In genomic region chr15:81835007-81835880, GRCm38 (mm10) we compare ENCODE assay signal across 10 mouse cellular contexts. TPM values are rescaled to one million over a fixed set of nuclear protein-coding genes. Genes with fewer than 3 reads are reported as not detected.
A peak's percentile ranks its signal among the peaks of the same experiment; 100 is the strongest.
DNase-seq lines count a peak whose midpoint lies in the region; ATAC-seq and TF ChIP-seq lines count a peak whose summit lies in the region.
"Had no signal": no experiment of that assay in that cellular context is flagged by ENCODE, and none has a peak within 500 bp of the region (broad histone marks: within the 10 kb centered on the region; RNA-seq: fewer than 3 reads in every experiment).

No protein-coding gene starts in this region.

- H3K36me3 ChIP-seq in heart, adult 2 months (ENCODE audit: control insufficient read depth, insufficient read depth, low read length): no peaks in the 10 kb centered on the region
- no peaks in the 10 kb centered on the region for H3K36me3 ChIP-seq in heart, postnatal 0 days (replicated peaks; ENCODE audit: control insufficient read depth, insufficient read depth, low read length)
- H3K36me3 ChIP-seq in limb, embryonic 12.5 days: no peaks in the 10 kb centered on the region
- H3K36me3 ChIP-seq: hindbrain, embryonic 12.5 days had no signal

- intact Hi-C loops in heart, adult 2 months (cut with DNase I): no loop called here
- intact Hi-C loops in heart, postnatal 10 days (cut with DNase I): no loop called here

- H3K79me2 ChIP-seq in heart, adult 2 months (replicated peaks; ENCODE audit: control insufficient read depth, insufficient read depth, low read length): no peaks in the 10 kb centered on the region

- peak overlapping the region; percentile 97 for H3K27ac ChIP-seq in heart, adult 2 months
- H3K27ac ChIP-seq in cortical plate, adult 2 months (ENCODE audit: insufficient read depth, low read length): peak overlapping the region; percentile 36
- peak overlapping the region; percentile 99 for H3K27ac ChIP-seq in heart, postnatal 0 days (ENCODE audit: low read depth)
- H3K27ac ChIP-seq in limb, embryonic 12.5 days: no peak overlapping the region
- H3K27ac ChIP-seq: hindbrain, embryonic 12.5 days had no signal

- H3K4me3 ChIP-seq in heart, adult 2 months: no peak overlapping the region; the same call in 1 of the 2 replicates
- H3K4me3 ChIP-seq in cortical plate, adult 2 months (ENCODE audit: insufficient read depth, low read length): no peak overlapping the region
- no peak overlapping the region for H3K4me3 ChIP-seq in heart, postnatal 0 days (ENCODE audit: low read depth, low read length)
- peak overlapping the region; percentile 34; the same call in 1 of the 2 replicates for H3K4me3 ChIP-seq in limb, embryonic 12.5 days (replicated peaks)
- H3K4me3 ChIP-seq: myocyte had no signal

- TF ChIP-seq CTCF in heart, adult 2 months (IDR thresholded peaks at IDR 0.05): no peak
- TF ChIP-seq CTCF in cortical plate, adult 2 months (IDR thresholded peaks at IDR 0.05; ENCODE audit: extremely low read depth, insufficient read depth, low read length): no peak
- TF ChIP-seq CTCF in heart, postnatal 0 days (IDR thresholded peaks at IDR 0.05; ENCODE audit: low read depth): no peak

- H3K4me2 ChIP-seq in heart, postnatal 0 days (ENCODE audit: low read depth, low read length): peak overlapping the region; percentile 54; the same call in 1 of the 2 replicates
- H3K4me2 ChIP-seq in limb, embryonic 12.5 days: peak overlapping the region; percentile 61

- H3K9ac ChIP-seq in heart, adult 2 months (ENCODE audit: low read depth, low read length): peak overlapping the region; percentile 88
- H3K9ac ChIP-seq in heart, postnatal 0 days (replicated peaks; ENCODE audit: low read depth, low read length): peak overlapping the region; percentile 35; the same call in 1 of the 2 replicates
- H3K9ac ChIP-seq in limb, embryonic 12.5 days (replicated peaks): no peak overlapping the region

- H3K9me3 ChIP-seq in heart, postnatal 0 days (replicated peaks; ENCODE audit: control insufficient read depth, low read length): no peaks in the 10 kb centered on the region
- no peaks in the 10 kb centered on the region for H3K9me3 ChIP-seq in limb, embryonic 12.5 days
- H3K9me3 ChIP-seq: hindbrain, embryonic 12.5 days had no signal

- ATAC-seq in heart, postnatal 0 days (ENCODE audit: insufficient read depth, low read depth): no peak
- ATAC-seq in limb, embryonic 12.5 days (ENCODE audit: insufficient number of reproducible peaks, insufficient read depth, low FRiP score, low TSS enrichment, low read depth): no peak
- ATAC-seq in frontal cortex, adult (ENCODE audit: low TSS enrichment): no peak

- TF ChIP-seq EP300 in heart, adult 2 months (IDR thresholded peaks at IDR 0.05; ENCODE audit: insufficient read depth, low read depth, low read length): 0 out of 2 replicates have a peak, but pooled peaks have one; percentile 57
- TF ChIP-seq EP300 in heart, postnatal 0 days (IDR thresholded peaks at IDR 0.05; ENCODE audit: low read depth): no peak

- DNase-seq in heart, adult 2 months: peak in 1 of 2 experiments; percentile 36
- no peak for DNase-seq in heart, postnatal 10 days
- DNase-seq in heart, postnatal 0 days (ENCODE audit: low spot score): no peak
- no peak for DNase-seq in ovary, adult 18-20 months (ENCODE audit: low spot score)
- no peak for DNase-seq in testis, postnatal 14 days (ENCODE audit: low spot score)

- WGBS in heart, adult 2 months: 70% methylated on average over 10 of the region's 10 CpGs
- WGBS in heart, postnatal 0 days: 83% methylated on average over 10 of the region's 10 CpGs
- 47% methylated on average over 10 of the region's 10 CpGs for WGBS in limb, embryonic 12.5 days

- H3K4me1 ChIP-seq in heart, adult 2 months (ENCODE audit: control insufficient read depth, insufficient read depth, low read length): peaks cover 32% of the 10 kb centered on the region
- peaks cover 8% of the 10 kb centered on the region for H3K4me1 ChIP-seq in cortical plate, adult 2 months (ENCODE audit: control insufficient read depth, insufficient read depth, low read length)
- H3K4me1 ChIP-seq in heart, postnatal 0 days (ENCODE audit: control insufficient read depth, insufficient read depth): peaks cover 60% of the 10 kb centered on the region
- peaks cover 19% of the 10 kb centered on the region for H3K4me1 ChIP-seq in limb, embryonic 12.5 days (replicated peaks)

- no peak; the same call in 1 of the 2 replicates for TF ChIP-seq POLR2A in heart, adult 2 months (IDR thresholded peaks at IDR 0.05; ENCODE audit: insufficient read depth, low read depth, low read length)
- no peak for TF ChIP-seq POLR2A in cortical plate, adult 2 months (IDR thresholded peaks at IDR 0.05; ENCODE audit: extremely low read depth, insufficient read depth, low read length)

- H3K27me3 ChIP-seq in heart, adult 2 months (ENCODE audit: control insufficient read depth, insufficient read depth, low read length): no peaks in the 10 kb centered on the region
- H3K27me3 ChIP-seq in heart, postnatal 0 days (ENCODE audit: control insufficient read depth, insufficient read depth, low read length): no peaks in the 10 kb centered on the region
- H3K27me3 ChIP-seq in limb, embryonic 12.5 days: peaks cover 20% of the 10 kb centered on the region

RNA-seq across cellular contexts. Expression of gene Tob2, which starts 23.4 kb away (rescaled TPM):
- 100 to 1,000 TPM; 101 to 114 TPM for total RNA-seq in heart, adult 2 months (2021)
- 39.4 and 49.7 TPM in 2 replicates for polyA plus RNA-seq in heart, adult 2 months (2012; rRNA removed)
- 10 to 100 TPM; 56.5 to 78.6 TPM for total RNA-seq in heart, postnatal 10 days (2021)
- 19.9 and 21.0 TPM in 2 replicates for polyA plus RNA-seq in cortical plate, adult 2 months (2012; rRNA removed)
- total RNA-seq in heart, postnatal 0 days (2014; rRNA removed; ENCODE audit: low replicate concordance): 19.2 and 75.8 TPM in 2 replicates
- 16.0 and 18.2 TPM in 2 replicates for polyA plus RNA-seq in heart, postnatal 0 days (2015; fragmentation: Nextera tagmentation; extraction: Ambion mirVana)
- polyA plus RNA-seq in limb, embryonic 12.5 days (2016; fragmentation: Nextera tagmentation; extraction: Ambion mirVana): 22.6 and 25.0 TPM in 2 replicates

RNA-seq across cellular contexts. Expression of gene Tef, which starts 33.0 kb away (rescaled TPM):
- 100 to 1,000 TPM in 1 of 2 experiments, 10 to 100 TPM in 1; 46.7 to 127 TPM for total RNA-seq in heart, adult 2 months (2021)
- 76.7 and 100 TPM in 2 replicates for polyA plus RNA-seq in heart, adult 2 months (2012; rRNA removed)
- 10 to 100 TPM; 51.7 to 74.0 TPM for total RNA-seq in heart, postnatal 10 days (2021)
- polyA plus RNA-seq in cortical plate, adult 2 months (2012; rRNA removed): 318 and 326 TPM in 2 replicates
- total RNA-seq in heart, postnatal 0 days (2014; rRNA removed; ENCODE audit: low replicate concordance): 41.5 and 58.7 TPM in 2 replicates
- polyA plus RNA-seq in heart, postnatal 0 days (2015; fragmentation: Nextera tagmentation; extraction: Ambion mirVana): 27.8 and 30.3 TPM in 2 replicates
- polyA plus RNA-seq in limb, embryonic 12.5 days (2016; fragmentation: Nextera tagmentation; extraction: Ambion mirVana): 26.1 and 27.2 TPM in 2 replicates

RNA-seq across cellular contexts. Expression of gene Phf5a, which starts 36.5 kb away (rescaled TPM):
- 10 to 100 TPM; 30.2 to 36.5 TPM for total RNA-seq in heart, adult 2 months (2021)
- 30.2 and 39.1 TPM in 2 replicates for polyA plus RNA-seq in heart, adult 2 months (2012; rRNA removed)
- 10 to 100 TPM; 51.7 to 56.0 TPM for total RNA-seq in heart, postnatal 10 days (2021)
- polyA plus RNA-seq in cortical plate, adult 2 months (2012; rRNA removed): 53.3 and 57.7 TPM in 2 replicates
- total RNA-seq in heart, postnatal 0 days (2014; rRNA removed; ENCODE audit: low replicate concordance): 26.9 and 31.0 TPM in 2 replicates
- polyA plus RNA-seq in heart, postnatal 0 days (2015; fragmentation: Nextera tagmentation; extraction: Ambion mirVana): 60.7 and 65.3 TPM in 2 replicates
- 147 and 168 TPM in 2 replicates for polyA plus RNA-seq in limb, embryonic 12.5 days (2016; fragmentation: Nextera tagmentation; extraction: Ambion mirVana)

RNA-seq across cellular contexts. Expression of gene Aco2, which starts 36.9 kb away (rescaled TPM):
- 1,000 to 10,000 TPM; 1,810 to 2,215 TPM for total RNA-seq in heart, adult 2 months (2021)
- polyA plus RNA-seq in heart, adult 2 months (2012; rRNA removed): 2,076 and 2,628 TPM in 2 replicates
- total RNA-seq in heart, postnatal 10 days (2021): 1,000 to 10,000 TPM; 1,895 to 1,910 TPM
- 533 and 545 TPM in 2 replicates for polyA plus RNA-seq in cortical plate, adult 2 months (2012; rRNA removed)
- 2,020 and 2,039 TPM in 2 replicates for total RNA-seq in heart, postnatal 0 days (2014; rRNA removed; ENCODE audit: low replicate concordance)
- 1,019 and 1,040 TPM in 2 replicates for polyA plus RNA-seq in heart, postnatal 0 days (2015; fragmentation: Nextera tagmentation; extraction: Ambion mirVana)
- 139 and 143 TPM in 2 replicates for polyA plus RNA-seq in limb, embryonic 12.5 days (2016; fragmentation: Nextera tagmentation; extraction: Ambion mirVana)
